Mouse (Mus musculus) testis, adult 10 weeks (tissue): ENCODE measurements around the gene Slc35f2. TPM values are rescaled to one million over a fixed set of nuclear protein-coding genes. Genes with fewer than 3 reads are reported as not detected.

Source experiments
- polyA plus RNA-seq: library from polyadenylated mRNA; stranded (reverse); fragments of 350-450 nt; fragmentation: Illumina TruSeq; extraction: RNeasy Lipid Tissue Mini Kit (QIAGEN cat#74804); gene quantifications from one replicate; pipeline ENCODE4 v1.2.3, GENCODE M21; 2014; ENCODE audit warnings: low read depth, low replicate concordance

The Slc35f2 gene
- 12.2 TPM for polyA plus RNA-seq

DNA sequence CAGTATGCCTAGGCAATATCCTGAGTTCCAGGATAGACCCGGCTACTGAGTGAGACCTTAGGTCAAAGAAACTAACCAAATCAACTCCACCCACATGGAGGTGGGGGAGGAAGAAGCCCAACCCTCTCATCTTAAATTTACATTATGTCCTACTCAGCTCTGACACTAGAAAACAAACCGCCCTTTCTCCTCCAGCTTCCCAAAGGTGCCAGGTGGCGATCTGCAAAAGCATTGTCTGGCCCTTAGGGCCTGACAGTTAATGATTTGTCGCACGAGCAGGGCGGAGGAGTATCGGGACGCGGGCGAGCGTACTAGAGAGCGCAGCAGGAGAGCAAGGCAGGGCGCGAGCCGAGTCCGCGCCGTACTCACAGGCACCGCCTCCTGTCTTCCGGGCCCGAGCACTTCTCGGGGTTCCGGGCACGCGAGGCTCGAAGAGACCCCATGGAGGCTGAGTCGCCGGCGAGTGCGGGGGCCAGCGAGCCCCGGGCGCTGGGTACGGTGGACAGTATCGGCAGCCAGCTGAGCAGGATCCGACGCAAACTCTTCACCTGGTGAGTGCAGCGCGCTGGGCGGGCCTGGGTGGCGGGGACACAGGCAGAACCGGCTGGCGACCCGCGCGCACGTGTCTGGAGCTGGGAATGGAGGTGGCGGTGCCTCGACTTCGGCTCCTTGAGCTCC lies at the start of gene Slc35f2:
TSS of gene Slc35f2 (plus strand) at position 195 of the 678 bp plus-strand sequence.

DNA sequence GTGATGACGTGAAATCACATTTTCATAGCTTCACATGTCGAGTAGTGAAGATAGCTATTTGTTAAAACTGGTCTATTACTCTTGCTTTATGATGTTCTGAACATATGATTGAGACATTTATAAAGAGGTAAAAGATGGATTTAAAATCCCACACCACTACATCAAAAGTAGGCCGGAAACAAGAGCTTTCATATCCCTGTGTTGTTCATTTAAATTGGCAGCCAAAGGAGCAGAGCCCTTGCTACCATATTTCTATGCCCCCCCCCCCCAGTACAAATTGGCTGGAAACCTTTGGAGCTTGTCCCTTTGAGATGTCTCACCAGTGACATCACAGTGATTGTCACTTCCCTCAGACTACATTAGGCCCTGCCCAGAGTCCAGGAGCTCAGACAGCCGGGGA lies 78.5 kb downstream of the Slc35f2 start, which contains the start of gene Sln:
TSS of gene Sln (plus strand) at position 301 of the 400 bp plus-strand sequence.

Other genes starting within 250 kb of the Slc35f2 start
- 15.8 TPM for gene Atm, start 234.8 kb upstream of the Slc35f2 start, polyA plus RNA-seq
- gene Npat, start 234.5 kb upstream of the Slc35f2 start, polyA plus RNA-seq, result 32.5 TPM
- 25.1 TPM for gene Acat1, start 161.2 kb upstream of the Slc35f2 start, polyA plus RNA-seq
- gene Cul5, start 101.5 kb upstream of the Slc35f2 start, polyA plus RNA-seq, result 150 TPM
- gene Rab39, start 65.3 kb upstream of the Slc35f2 start, polyA plus RNA-seq, result 0.70 TPM
- gene Sln, start 78.6 kb downstream of the Slc35f2 start, polyA plus RNA-seq, result not detected
- gene Elmod1, start 203.8 kb downstream of the Slc35f2 start, polyA plus RNA-seq, result 0.21 TPM